Mouse (Mus musculus): Measurements from ENCODE around the gene Sesn3. TPM values are rescaled to one million over a fixed set of nuclear protein-coding genes. Genes with fewer than 3 reads are reported as not detected.

Sesn3 gene
- polyA plus RNA-seq, 1 experiment from 2014 or later = 29.1 TPM

DNA sequence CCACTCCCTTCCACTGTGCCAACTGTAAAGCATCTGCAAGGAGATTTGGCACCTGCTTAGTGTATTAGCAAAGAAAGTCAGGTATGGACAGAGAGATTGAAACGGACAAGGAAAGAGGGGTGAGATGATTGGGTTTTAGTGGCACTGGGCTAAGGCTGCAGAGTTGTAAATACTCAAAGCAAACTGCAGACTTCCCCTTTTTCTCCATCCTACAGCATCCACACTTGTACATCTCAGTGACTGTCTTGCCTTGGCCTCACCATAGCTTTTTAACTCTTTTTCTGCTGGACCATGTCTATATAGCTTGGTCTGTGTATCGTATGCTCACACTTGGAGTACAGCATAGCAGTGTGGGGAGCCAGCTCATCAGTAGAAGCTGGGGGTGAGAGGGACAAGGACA, 75.9 kb downstream of the Sesn3 start:
- 73% methylated on average over 2 of the region's 2 CpGs for WGBS
- Histone ChIP-seq H3K4me2 (ENCODE audit: low read depth, severe bottlenecking) (no peak overlapping the region), H3K27me3 (ENCODE audit: control insufficient read depth, insufficient read depth, low read length) (no peaks in the 10 kb centered on the region), H3K9ac (ENCODE audit: low read length) (no peak overlapping the region), H3K9me3 (ENCODE audit: control insufficient read depth, low read length) (no peaks in the 10 kb centered on the region), H3K4me1 (ENCODE audit: control insufficient read depth, insufficient read depth, low read length) (no peaks in the 10 kb centered on the region), H3K27ac (replicated peaks; ENCODE audit: low read depth, low read length) (no peak overlapping the region), H3K36me3 (ENCODE audit: control insufficient read depth, insufficient read depth, low read length) (no peaks in the 10 kb centered on the region), H3K4me3 (ENCODE audit: low read depth, low read length) (no peak overlapping the region)
- no peak for DNase-seq (ENCODE audit: low spot score)
- ATAC-seq (ENCODE audit: insufficient number of reproducible peaks, low FRiP score, low TSS enrichment, low read depth) = no peak

DNA sequence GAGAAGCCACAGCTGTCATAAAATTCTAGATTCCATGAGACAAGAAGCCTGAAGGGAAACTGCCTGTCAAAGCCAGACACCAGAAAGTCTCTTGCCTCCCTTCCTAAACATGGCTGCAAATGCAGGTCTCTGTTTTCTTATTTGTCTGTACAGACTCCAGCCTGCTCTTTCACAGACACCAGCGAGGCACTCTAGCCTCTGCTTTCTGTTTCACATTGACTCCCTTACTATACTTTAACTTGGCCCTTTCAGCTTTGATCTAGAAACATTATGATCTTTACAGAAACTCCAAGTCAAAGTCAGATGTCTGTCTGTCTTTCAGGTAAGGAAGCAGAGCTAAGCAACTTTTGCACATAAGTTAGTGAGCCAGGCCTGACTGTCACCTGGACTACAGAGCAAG, 77.5 kb downstream of the Sesn3 start:
- H3K9me3 ChIP-seq (ENCODE audit: control insufficient read depth, low read length) = no peaks in the 10 kb centered on the region
- H3K27me3 ChIP-seq (ENCODE audit: control insufficient read depth, insufficient read depth, low read length) = no peaks in the 10 kb centered on the region
- H3K9ac ChIP-seq (ENCODE audit: low read length) = no peak overlapping the region
- 82% methylated on average over 1 of the region's 1 CpGs for WGBS
- no peak overlapping the region for H3K4me3 ChIP-seq (ENCODE audit: low read depth, low read length)
- no peak for DNase-seq (ENCODE audit: low spot score)
- ATAC-seq (ENCODE audit: insufficient number of reproducible peaks, low FRiP score, low TSS enrichment, low read depth) = no peak
- no peak overlapping the region for H3K4me2 ChIP-seq (ENCODE audit: low read depth, severe bottlenecking)
- no peak overlapping the region for H3K27ac ChIP-seq (replicated peaks; ENCODE audit: low read depth, low read length)
- H3K4me1 ChIP-seq (ENCODE audit: control insufficient read depth, insufficient read depth, low read length) = no peaks in the 10 kb centered on the region
- no peaks in the 10 kb centered on the region for H3K36me3 ChIP-seq (ENCODE audit: control insufficient read depth, insufficient read depth, low read length)

DNA sequence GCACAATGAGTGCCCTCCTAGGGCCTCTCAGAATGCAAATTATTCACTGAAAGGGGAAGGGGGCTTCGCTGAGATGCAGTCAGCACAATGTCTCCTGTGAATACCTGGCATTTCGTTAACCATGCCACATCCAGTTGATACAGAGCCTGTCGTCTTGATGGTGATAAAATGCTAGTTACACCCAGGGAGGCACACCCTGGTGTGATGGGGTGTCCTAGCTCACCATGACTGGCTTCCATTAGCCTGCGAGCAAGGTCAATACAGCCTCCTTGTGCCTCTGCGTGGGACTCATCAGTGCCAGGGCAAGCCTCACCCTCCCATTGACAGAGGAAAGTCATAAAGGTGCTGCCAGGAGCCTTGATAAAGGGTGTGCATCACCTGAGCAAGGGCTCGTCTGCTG, 80.0 kb downstream of the Sesn3 start:
- H3K27ac ChIP-seq (replicated peaks; ENCODE audit: low read depth, low read length) = no peak overlapping the region
- no peak overlapping the region for H3K9ac ChIP-seq (ENCODE audit: low read length)
- no peak overlapping the region for H3K4me2 ChIP-seq (ENCODE audit: low read depth, severe bottlenecking)
- DNase-seq (ENCODE audit: low spot score) (no peak), ATAC-seq (ENCODE audit: insufficient number of reproducible peaks, low FRiP score, low TSS enrichment, low read depth) (no peak)
- no peak overlapping the region for H3K4me3 ChIP-seq (ENCODE audit: low read depth, low read length)
- no peaks in the 10 kb centered on the region for H3K9me3 ChIP-seq (ENCODE audit: control insufficient read depth, low read length)
- H3K36me3 ChIP-seq (ENCODE audit: control insufficient read depth, insufficient read depth, low read length) = no peaks in the 10 kb centered on the region
- H3K27me3 ChIP-seq (ENCODE audit: control insufficient read depth, insufficient read depth, low read length) = no peaks in the 10 kb centered on the region
- no peaks in the 10 kb centered on the region for H3K4me1 ChIP-seq (ENCODE audit: control insufficient read depth, insufficient read depth, low read length)
- WGBS = 80% methylated on average over 6 of the region's 6 CpGs

DNA sequence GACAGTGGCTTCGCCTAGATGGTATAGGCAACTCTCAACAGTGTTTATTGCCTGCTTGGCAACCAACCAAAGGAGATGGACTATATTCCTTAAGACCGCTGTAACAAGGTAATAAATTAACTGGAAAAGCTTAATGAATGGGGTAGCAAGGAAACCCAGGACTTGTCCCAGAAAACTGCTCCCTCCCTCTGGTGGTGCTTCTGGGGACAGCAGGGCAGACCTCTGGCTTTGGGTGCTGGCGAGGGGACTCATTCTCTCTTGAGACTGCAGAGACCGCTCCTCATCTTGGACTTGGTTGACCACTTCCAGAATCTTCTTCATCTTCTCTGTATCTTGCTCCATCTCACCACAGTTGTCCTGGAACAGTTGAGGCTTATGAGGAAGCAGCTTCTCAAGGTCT, 82.2 kb downstream of the Sesn3 start:
- H3K4me3 ChIP-seq (ENCODE audit: low read depth, low read length) = no peak overlapping the region
- H3K9ac ChIP-seq (ENCODE audit: low read length) = no peak overlapping the region
- H3K27ac ChIP-seq (replicated peaks; ENCODE audit: low read depth, low read length) = no peak overlapping the region
- H3K4me2 ChIP-seq (ENCODE audit: low read depth, severe bottlenecking) = no peak overlapping the region
- DNase-seq (ENCODE audit: low spot score) = peak; percentile 29
- 75% methylated on average over 4 of the region's 4 CpGs for WGBS
- no peak for ATAC-seq (ENCODE audit: insufficient number of reproducible peaks, low FRiP score, low TSS enrichment, low read depth)
- no peaks in the 10 kb centered on the region for H3K36me3 ChIP-seq (ENCODE audit: control insufficient read depth, insufficient read depth, low read length)
- no peaks in the 10 kb centered on the region for H3K9me3 ChIP-seq (ENCODE audit: control insufficient read depth, low read length)
- no peaks in the 10 kb centered on the region for H3K27me3 ChIP-seq (ENCODE audit: control insufficient read depth, insufficient read depth, low read length)
- no peaks in the 10 kb centered on the region for H3K4me1 ChIP-seq (ENCODE audit: control insufficient read depth, insufficient read depth, low read length)

DNA sequence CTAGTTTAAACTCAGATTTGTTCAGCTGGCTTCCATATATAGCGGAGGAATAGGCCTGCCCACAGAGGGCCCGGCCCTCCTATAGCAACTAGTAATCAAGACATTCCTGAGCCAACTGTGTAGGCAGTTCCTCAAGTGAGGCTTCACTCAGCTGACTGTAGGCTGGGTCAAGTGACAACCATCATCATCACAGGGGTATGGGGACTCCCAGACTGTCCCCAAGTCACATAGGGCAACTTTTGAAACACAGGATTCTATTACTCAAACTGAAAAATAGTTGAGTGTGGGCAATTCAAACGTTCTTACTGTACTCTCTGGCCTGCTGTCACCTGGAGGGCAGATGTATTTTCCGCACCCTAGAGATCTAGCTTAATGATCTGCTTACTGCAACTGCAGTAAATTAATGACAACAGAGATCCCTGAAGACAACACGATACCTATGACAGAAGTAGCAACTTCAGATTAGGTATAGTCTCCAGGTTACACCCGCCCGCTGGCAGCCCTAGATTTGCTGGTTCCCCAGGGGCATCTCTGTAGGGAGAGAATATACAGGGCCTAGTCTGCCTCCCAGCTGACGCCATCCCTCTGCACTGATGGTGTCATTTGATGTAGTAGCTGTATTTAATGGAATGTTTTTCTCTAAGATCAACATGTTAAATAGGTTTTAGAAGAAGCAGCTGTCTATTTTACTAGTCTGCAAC, 87.4 kb downstream of the Sesn3 start:
- H3K9me3 ChIP-seq (ENCODE audit: control insufficient read depth, low read length) = no peaks in the 10 kb centered on the region
- H3K4me2 ChIP-seq (ENCODE audit: low read depth, severe bottlenecking) = no peak overlapping the region
- no peaks in the 10 kb centered on the region for H3K27me3 ChIP-seq (ENCODE audit: control insufficient read depth, insufficient read depth, low read length)
- no peak for DNase-seq (ENCODE audit: low spot score)
- H3K4me3 ChIP-seq (ENCODE audit: low read depth, low read length) = no peak overlapping the region
- no peak overlapping the region for H3K9ac ChIP-seq (ENCODE audit: low read length)
- H3K27ac ChIP-seq (replicated peaks; ENCODE audit: low read depth, low read length) = no peak overlapping the region
- no peaks in the 10 kb centered on the region for H3K36me3 ChIP-seq (ENCODE audit: control insufficient read depth, insufficient read depth, low read length)
- ATAC-seq (ENCODE audit: insufficient number of reproducible peaks, low FRiP score, low TSS enrichment, low read depth) = no peak
- WGBS = 88% methylated on average over 8 of the region's 8 CpGs
- H3K4me1 ChIP-seq (ENCODE audit: control insufficient read depth, insufficient read depth, low read length) = no peaks in the 10 kb centered on the region

DNA sequence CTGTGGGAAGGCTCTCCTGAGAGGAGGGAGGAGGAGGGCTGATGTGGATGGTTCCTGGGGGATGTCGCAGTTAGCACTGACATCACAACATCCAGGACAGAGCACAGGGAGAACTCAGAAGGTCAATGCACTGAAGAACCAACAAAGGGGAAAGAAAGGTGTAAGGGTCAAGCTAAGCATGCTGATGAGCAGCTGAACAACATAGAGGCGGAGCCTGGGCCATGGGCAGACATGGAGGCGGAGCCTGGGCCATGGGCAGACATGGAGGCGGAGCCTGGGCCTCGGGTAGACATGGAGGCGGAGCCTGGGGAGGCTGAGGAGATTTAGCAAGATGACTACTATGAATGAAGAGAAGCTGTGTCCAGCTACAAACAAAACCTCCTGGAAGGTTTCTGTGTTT, 88.7 kb downstream of the Sesn3 start:
- ATAC-seq (ENCODE audit: insufficient number of reproducible peaks, low FRiP score, low TSS enrichment, low read depth) (no peak), DNase-seq (ENCODE audit: low spot score) (no peak)
- Histone ChIP-seq H3K27ac (replicated peaks; ENCODE audit: low read depth, low read length) (no peak overlapping the region), H3K27me3 (ENCODE audit: control insufficient read depth, insufficient read depth, low read length) (no peaks in the 10 kb centered on the region), H3K9me3 (ENCODE audit: control insufficient read depth, low read length) (0 out of 2 replicates have a peak, but pooled peaks cover under 1% of the 10 kb centered on the region), H3K4me2 (ENCODE audit: low read depth, severe bottlenecking) (no peak overlapping the region), H3K9ac (ENCODE audit: low read length) (no peak overlapping the region), H3K36me3 (ENCODE audit: control insufficient read depth, insufficient read depth, low read length) (no peaks in the 10 kb centered on the region), H3K4me1 (ENCODE audit: control insufficient read depth, insufficient read depth, low read length) (no peaks in the 10 kb centered on the region), H3K4me3 (ENCODE audit: low read depth, low read length) (no peak overlapping the region)
- WGBS = 73% methylated on average over 6 of the region's 6 CpGs

DNA sequence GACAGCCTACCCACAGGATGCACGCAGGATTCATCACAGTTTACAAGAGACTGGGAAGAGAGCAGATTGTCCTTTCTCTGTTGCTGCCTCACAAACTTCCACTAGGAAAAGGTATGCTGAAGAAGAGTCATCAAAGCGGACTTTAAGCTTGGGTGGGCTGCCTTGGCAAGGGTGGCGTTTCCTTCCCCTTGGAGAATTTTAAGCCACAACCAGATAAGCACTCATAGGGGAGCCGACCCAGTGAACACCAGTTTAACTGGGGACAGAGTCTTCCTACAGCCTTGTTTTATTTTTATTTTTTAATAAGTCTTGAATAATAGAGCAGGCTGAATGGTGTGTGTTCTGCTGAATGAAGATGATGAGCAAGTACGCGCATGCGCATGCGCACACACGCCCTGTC, 89.9 kb downstream of the Sesn3 start:
- Histone ChIP-seq H3K4me1 (ENCODE audit: control insufficient read depth, insufficient read depth, low read length) (no peaks in the 10 kb centered on the region), H3K4me2 (ENCODE audit: low read depth, severe bottlenecking) (no peak overlapping the region)

DNA sequence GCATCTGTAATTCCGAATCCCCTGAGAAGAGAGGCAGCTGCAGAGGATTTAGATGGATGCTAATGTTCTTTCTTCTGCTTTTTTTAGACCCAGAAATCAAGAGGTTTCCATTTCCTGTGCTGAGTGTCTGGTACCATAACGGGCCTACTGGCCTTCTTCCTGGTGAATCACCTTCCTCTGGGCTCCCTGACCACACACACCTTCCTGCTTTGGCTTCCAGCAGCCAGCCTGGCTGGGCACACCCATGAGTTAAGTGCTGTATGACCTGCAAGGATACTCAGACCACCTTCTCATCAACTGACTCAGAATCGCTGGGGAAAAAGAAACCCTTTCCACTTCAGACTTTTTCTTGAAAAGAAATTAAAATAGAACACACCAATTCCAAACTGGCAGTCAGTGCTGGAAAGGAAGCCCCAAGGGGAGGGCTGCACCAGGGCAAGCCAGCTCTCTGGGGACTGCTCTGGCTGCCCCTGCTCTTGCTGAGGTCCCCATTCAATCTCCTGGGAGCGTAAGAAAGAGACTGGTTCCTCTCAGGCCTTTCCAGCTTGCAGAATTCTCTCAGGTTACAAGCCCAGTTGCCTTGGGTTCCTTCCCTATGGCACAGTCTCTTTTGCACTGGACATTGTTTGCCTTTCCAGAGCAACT, 90.7 kb downstream of the Sesn3 start:
- H3K9ac ChIP-seq (ENCODE audit: low read length) = no peak overlapping the region
- no peak overlapping the region for H3K4me2 ChIP-seq (ENCODE audit: low read depth, severe bottlenecking)
- ATAC-seq (ENCODE audit: insufficient number of reproducible peaks, low FRiP score, low TSS enrichment, low read depth) = no peak
- H3K27ac ChIP-seq (replicated peaks; ENCODE audit: low read depth, low read length) = no peak overlapping the region
- DNase-seq (ENCODE audit: low spot score) = no peak
- no peaks in the 10 kb centered on the region for H3K27me3 ChIP-seq (ENCODE audit: control insufficient read depth, insufficient read depth, low read length)
- H3K4me3 ChIP-seq (ENCODE audit: low read depth, low read length) = no peak overlapping the region
- H3K9me3 ChIP-seq (ENCODE audit: control insufficient read depth, low read length) = 0 out of 2 replicates have a peak, but pooled peaks cover 3% of the 10 kb centered on the region
- no peaks in the 10 kb centered on the region for H3K36me3 ChIP-seq (ENCODE audit: control insufficient read depth, insufficient read depth, low read length)
- 64% methylated on average over 4 of the region's 4 CpGs for WGBS
- no peaks in the 10 kb centered on the region for H3K4me1 ChIP-seq (ENCODE audit: control insufficient read depth, insufficient read depth, low read length)

More for the DNA sequence above, 89.9 kb downstream of the Sesn3 start:
- ATAC-seq (ENCODE audit: insufficient number of reproducible peaks, low FRiP score, low TSS enrichment, low read depth) (no peak), DNase-seq (ENCODE audit: low spot score) (no peak)
- H3K4me3 ChIP-seq (ENCODE audit: low read depth, low read length) = no peak overlapping the region
- H3K9me3 ChIP-seq (ENCODE audit: control insufficient read depth, low read length) = 0 out of 2 replicates have a peak, but pooled peaks cover 3% of the 10 kb centered on the region
- no peak overlapping the region for H3K9ac ChIP-seq (ENCODE audit: low read length)
- no peak overlapping the region for H3K27ac ChIP-seq (replicated peaks; ENCODE audit: low read depth, low read length)
- no peaks in the 10 kb centered on the region for H3K36me3 ChIP-seq (ENCODE audit: control insufficient read depth, insufficient read depth, low read length)
- no peaks in the 10 kb centered on the region for H3K27me3 ChIP-seq (ENCODE audit: control insufficient read depth, insufficient read depth, low read length)
- WGBS = 91% methylated on average over 9 of the region's 9 CpGs
